10 mouse cellular contexts compared by ENCODE assay signal in the genomic region with DNA sequence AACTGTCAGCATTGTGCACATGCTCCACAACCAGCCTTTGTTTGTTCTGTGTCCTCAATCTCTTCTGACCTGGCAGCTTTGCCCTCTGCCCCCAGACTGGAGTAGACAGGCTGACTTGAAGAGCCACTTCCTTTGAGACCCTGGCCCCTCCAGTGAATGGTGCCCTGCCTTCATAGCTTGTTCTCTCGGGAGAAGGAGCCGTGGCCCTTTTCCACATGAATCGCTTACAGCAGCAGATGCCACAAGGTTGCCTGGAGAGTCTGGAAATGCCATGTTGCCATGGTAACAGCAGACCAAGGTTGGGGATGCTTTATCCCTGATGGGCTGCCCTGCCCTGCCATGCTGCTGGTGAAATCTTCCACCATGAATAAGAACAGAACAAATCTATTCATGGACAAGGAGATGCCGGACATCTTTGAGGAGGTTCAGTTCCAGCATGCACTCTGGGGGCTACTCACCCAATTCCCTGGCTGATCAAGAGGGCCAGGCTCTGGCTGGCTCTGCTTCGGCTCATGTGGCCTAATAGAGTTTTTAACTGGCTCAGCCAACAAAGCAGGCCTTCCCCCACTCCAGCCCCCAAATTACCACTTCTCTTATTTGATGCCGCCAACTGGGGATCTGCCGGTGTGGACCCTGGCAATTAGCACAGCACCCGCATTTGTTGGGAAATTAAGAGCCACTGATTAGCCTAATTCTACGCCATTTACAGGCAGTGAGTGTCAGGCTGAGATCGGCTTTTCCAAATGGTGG. TPM values are rescaled to one million over a fixed set of nuclear protein-coding genes. Genes with fewer than 3 reads are reported as not detected.
DNase-seq lines count a peak whose midpoint lies in the region; ATAC-seq lines count a peak whose summit lies in the region.
"Had no signal": no experiment of that assay in that cellular context is flagged by ENCODE, and none has a peak within 500 bp of the region (broad histone marks: within the 10 kb centered on the region; RNA-seq: fewer than 3 reads in every experiment).

No protein-coding gene starts in this region.

- no peak overlapping the region for H3K4me3 ChIP-seq in forebrain, embryonic 15.5 days
- no peak overlapping the region for H3K4me3 ChIP-seq in midbrain, embryonic 12.5 days

- DNase-seq in MN1 (ENCODE audit: low spot score), result peak; percentile 56
- DNase-seq in cerebellum, adult 9-10 months, result peak; percentile 89
- no peak for DNase-seq in ovary, postnatal 14 days (ENCODE audit: low spot score)
- no peak for DNase-seq in kidney, adult 18-20 months
- DNase-seq in left cerebral cortex, postnatal 10 days (ENCODE audit: extremely low spot score in 1 of 2, low spot score in 2 of 2), result no peak
- DNase-seq in yolk sac, embryonic 10.5 days (ENCODE audit: low spot score), result no peak
- DNase-seq: adrenal gland, postnatal 10 days had no signal

- no peaks in the 10 kb centered on the region for H3K27me3 ChIP-seq in forebrain, embryonic 15.5 days
- H3K27me3 ChIP-seq in midbrain, embryonic 12.5 days, result peaks cover 6% of the 10 kb centered on the region; the same call in 1 of the 2 replicates
- H3K27me3 ChIP-seq: CH12.LX had no signal

- no peak overlapping the region for H3K9ac ChIP-seq in forebrain, embryonic 15.5 days (replicated peaks)
- no peak overlapping the region for H3K9ac ChIP-seq in midbrain, embryonic 12.5 days (replicated peaks)

- no peaks in the 10 kb centered on the region for H3K9me3 ChIP-seq in forebrain, embryonic 15.5 days
- H3K9me3 ChIP-seq in midbrain, embryonic 12.5 days, result no peaks in the 10 kb centered on the region

- no peaks in the 10 kb centered on the region for H3K36me3 ChIP-seq in forebrain, embryonic 15.5 days
- no peaks in the 10 kb centered on the region for H3K36me3 ChIP-seq in midbrain, embryonic 12.5 days

- ATAC-seq in forebrain, embryonic 15.5 days (replicated peaks), result peak; percentile 85
- ATAC-seq in midbrain, embryonic 12.5 days (ENCODE audit: low FRiP score, low read depth), result peak; percentile 90

- H3K4me1 ChIP-seq in forebrain, embryonic 15.5 days, result peaks cover 24% of the 10 kb centered on the region
- peaks cover 29% of the 10 kb centered on the region for H3K4me1 ChIP-seq in midbrain, embryonic 12.5 days

- WGBS in forebrain, embryonic 15.5 days, result 2% methylated on average over 10 of the region's 10 CpGs
- WGBS in midbrain, embryonic 12.5 days, result 25% methylated on average over 10 of the region's 10 CpGs

- intact Hi-C loops in left cerebral cortex, postnatal 10 days (cut with DNase I), result no loop called here

- peak overlapping the region; percentile 83 for H3K27ac ChIP-seq in forebrain, embryonic 15.5 days (replicated peaks)
- peak overlapping the region; percentile 71 for H3K27ac ChIP-seq in midbrain, embryonic 12.5 days (replicated peaks)

- no peak overlapping the region for H3K4me2 ChIP-seq in forebrain, embryonic 15.5 days (replicated peaks)
- H3K4me2 ChIP-seq in midbrain, embryonic 12.5 days (replicated peaks), result no peak overlapping the region

RNA-seq across cellular contexts. Expression of a gene that starts 57.8 kb away (rescaled TPM):
- polyA plus RNA-seq in forebrain, embryonic 15.5 days (2015; fragmentation: Nextera tagmentation; extraction: Ambion mirVana), result 9.2 and 10.0 TPM in 2 replicates
- polyA plus RNA-seq in midbrain, embryonic 12.5 days (2016; fragmentation: Nextera tagmentation; extraction: Ambion mirVana), result 7.1 and 9.5 TPM in 2 replicates
- total RNA-seq in left cerebral cortex, postnatal 10 days (2021), result 10 to 100 TPM; 52.9 to 53.4 TPM

Comparison
In these comparisons a context has a peak if more than half of its experiments do, and no peak if none do; other contexts are left out.
1. DNase-seq: peak in MN1 (single experiment) and cerebellum, adult 9-10 months (single experiment); none in ovary, postnatal 14 days (single experiment), kidney, adult 18-20 months (single experiment), left cerebral cortex, postnatal 10 days (0 of 2) and yolk sac, embryonic 10.5 days (single experiment).